Mouse (Mus musculus) heart, embryonic 11.5 days (tissue): ENCODE measurements around the gene Atg7. TPM values are rescaled to one million over a fixed set of nuclear protein-coding genes. Genes with fewer than 3 reads are reported as not detected.

Experiments used
- ATAC-seq: fragments of 200-750 bp; cut with Nextera tagmentation; replicated peaks from 2 replicates; pipeline ENCODE4 v1.8.0; 2017; ENCODE audit warnings: moderate library complexity; ENCODE audit not compliant: insufficient number of reproducible peaks, low FRiP score, low TSS enrichment
- H3K27ac ChIP-seq: fragments of 300-500 bp; sonication (generic); 2 replicates; pipeline ENCODE4 v1.5.1; 2014; ENCODE audit warnings: mild to moderate bottlenecking, low read depth, low read length
- H3K27me3 ChIP-seq: fragments of 300-500 bp; sonication (generic); 2 replicates; pipeline ENCODE4 v1.6.1; 2014; ENCODE audit warnings: mild to moderate bottlenecking, low read length, mixed read lengths; ENCODE audit not compliant: control insufficient read depth, insufficient read depth
- H3K36me3 ChIP-seq: fragments of 300-500 bp; sonication (generic); 2 replicates; pipeline ENCODE4 v1.6.1; 2014; ENCODE audit warnings: mild to moderate bottlenecking, low read length, moderate library complexity, mixed read lengths; ENCODE audit not compliant: control insufficient read depth, insufficient read depth
- H3K4me1 ChIP-seq: fragments of 300-500 bp; sonication (generic); 2 replicates; pipeline ENCODE4 v1.6.1; 2014; ENCODE audit warnings: low read length; ENCODE audit not compliant: control insufficient read depth, insufficient read depth
- H3K4me2 ChIP-seq: fragments of 300-500 bp; sonication (generic); 2 replicates; pipeline ENCODE4 v1.6.1; 2014; ENCODE audit warnings: mild to moderate bottlenecking, moderate library complexity
- H3K4me3 ChIP-seq: fragments of 300-500 bp; sonication (generic); 2 replicates; pipeline ENCODE4 v1.5.1; 2014; ENCODE audit warnings: low read depth, low read length
- H3K9ac ChIP-seq: fragments of 300-500 bp; sonication (generic); 2 replicates; pipeline ENCODE4 v1.6.1; 2014; ENCODE audit warnings: mild to moderate bottlenecking, low read depth, low read length, moderate library complexity
- H3K9me3 ChIP-seq: fragments of 300-500 bp; sonication (generic); replicated peaks from 2 replicates; pipeline ENCODE4 v1.6.1; 2016; ENCODE audit warnings: low read length; ENCODE audit not compliant: control insufficient read depth
- WGBS: fragments of 180-500 bp; shearing (Covaris S2); extraction: QIAGEN DNeasy Blood & Tissue Kit; methylation state at CpG from one replicate; pipeline ENCODE4 v1.1.7; 2014; ENCODE audit not compliant: insufficient replicate concordance; 5-methylcytosine and 5-hydroxymethylcytosine counted together
- polyA plus RNA-seq: library from polyadenylated mRNA; unstranded; fragments of >200 nt; fragmentation: Nextera tagmentation; extraction: Ambion mirVana; gene quantifications from 2 replicates; pipeline ENCODE4 v1.2.1, GENCODE M21; 2014

Atg7 gene
- polyA plus RNA-seq, 1 experiment from 2014 or later: 16.9 TPM

DNA sequence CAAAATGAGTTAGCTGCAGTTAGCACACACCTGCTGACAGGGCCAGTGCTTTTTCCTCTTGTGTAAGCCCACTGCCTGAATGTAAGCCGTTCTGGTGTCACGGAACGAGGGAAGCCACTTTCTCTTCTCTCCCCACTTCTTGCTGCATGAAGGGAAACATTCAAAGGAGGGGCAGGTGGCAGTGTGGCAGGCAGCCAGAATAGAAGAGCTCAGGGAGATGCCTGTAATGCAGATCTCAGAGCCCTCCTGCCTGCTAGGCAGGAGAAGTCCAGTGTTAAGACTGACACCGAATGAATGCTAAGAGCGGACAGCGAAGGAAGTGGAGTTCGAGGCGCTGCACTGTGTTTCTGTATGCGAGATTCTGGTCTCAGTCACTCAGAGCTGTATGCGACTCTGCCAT lies 49.8 kb downstream of the Atg7 start:
- 84% methylated on average over 10 of the region's 10 CpGs for WGBS
- Histone ChIP-seq H3K36me3 (no peaks in the 10 kb centered on the region), H3K27me3 (no peaks in the 10 kb centered on the region), H3K4me1 (peaks cover 31% of the 10 kb centered on the region), H3K9me3 (no peaks in the 10 kb centered on the region), H3K4me3 (no peak overlapping the region), H3K27ac (no peak overlapping the region), H3K4me2 (no peak overlapping the region), H3K9ac (no peak overlapping the region)
- no peak for ATAC-seq

DNA sequence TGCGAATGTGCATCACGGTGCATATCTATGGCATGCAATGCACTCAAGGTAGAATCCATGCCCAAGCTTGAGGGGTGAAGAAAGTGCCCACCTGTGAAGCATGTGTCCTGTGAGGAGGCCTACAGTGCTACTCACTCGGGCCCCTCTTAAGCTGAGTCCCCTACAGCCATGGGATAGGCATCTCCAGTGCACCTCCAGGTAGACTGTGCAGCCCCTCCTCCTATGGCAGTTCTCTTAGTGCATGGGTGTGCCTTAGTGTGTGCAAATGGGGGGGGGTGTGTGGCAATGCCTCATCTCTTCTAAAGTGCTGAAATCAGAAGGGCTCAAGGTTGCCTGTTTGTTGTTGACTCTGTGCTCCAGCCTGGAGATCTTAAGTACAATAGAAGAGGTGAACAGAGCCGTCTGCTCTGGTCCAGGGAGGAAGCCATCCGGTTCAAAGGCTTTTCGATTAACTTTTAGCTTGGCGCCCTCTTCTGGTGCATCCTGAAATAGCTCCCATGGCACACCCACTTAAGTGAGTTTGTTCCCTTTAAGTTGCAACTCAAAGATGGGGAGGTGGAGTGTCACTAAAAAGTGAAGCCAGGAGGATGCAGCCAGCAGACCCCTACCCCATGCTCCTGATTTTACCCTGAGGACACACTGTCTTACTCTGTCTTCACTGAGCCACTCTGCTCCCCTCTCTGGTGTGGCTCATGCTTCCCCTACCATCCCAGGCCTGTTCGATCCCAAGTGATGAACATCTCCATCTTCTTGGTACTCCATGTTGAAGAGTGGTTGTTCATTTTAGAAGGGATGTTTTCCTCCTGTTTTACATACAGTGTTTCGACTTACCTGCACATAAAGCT lies 55.0 kb downstream of the Atg7 start:
- Histone ChIP-seq H3K4me1 (no peaks in the 10 kb centered on the region), H3K4me2 (no peak overlapping the region), H3K9me3 (no peaks in the 10 kb centered on the region), H3K36me3 (no peaks in the 10 kb centered on the region), H3K4me3 (no peak overlapping the region), H3K9ac (no peak overlapping the region), H3K27ac (no peak overlapping the region), H3K27me3 (no peaks in the 10 kb centered on the region)
- 45% methylated on average over 9 of the region's 9 CpGs for WGBS
- ATAC-seq: no peak

DNA sequence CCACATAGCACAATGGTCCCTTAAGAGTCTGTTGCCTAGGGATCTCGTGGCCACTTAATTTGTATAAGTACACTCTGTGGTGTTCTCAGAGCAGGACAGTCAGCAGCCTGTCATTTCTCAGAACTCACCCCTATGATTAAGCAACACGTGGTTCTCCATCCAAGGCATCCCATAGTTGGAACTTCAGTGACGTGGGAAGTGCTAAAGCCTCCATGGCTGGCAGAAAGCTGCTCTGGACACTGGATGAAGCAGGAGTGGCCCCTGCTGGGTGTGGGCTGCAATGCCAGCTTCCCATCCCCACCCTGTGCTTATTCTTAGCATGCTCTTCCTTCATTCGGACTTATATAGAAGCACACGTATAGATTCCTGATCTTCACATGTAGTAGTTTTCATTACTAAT lies 55.7 kb downstream of the Atg7 start:
- no peak overlapping the region for H3K4me3 ChIP-seq
- no peak for ATAC-seq
- H3K9ac ChIP-seq: no peak overlapping the region
- no peak overlapping the region for H3K27ac ChIP-seq
- no peaks in the 10 kb centered on the region for H3K27me3 ChIP-seq
- 58% methylated on average over 5 of the region's 5 CpGs for WGBS
- H3K9me3 ChIP-seq: no peaks in the 10 kb centered on the region
- H3K4me2 ChIP-seq: no peak overlapping the region
- H3K4me1 ChIP-seq: no peaks in the 10 kb centered on the region
- no peaks in the 10 kb centered on the region for H3K36me3 ChIP-seq

DNA sequence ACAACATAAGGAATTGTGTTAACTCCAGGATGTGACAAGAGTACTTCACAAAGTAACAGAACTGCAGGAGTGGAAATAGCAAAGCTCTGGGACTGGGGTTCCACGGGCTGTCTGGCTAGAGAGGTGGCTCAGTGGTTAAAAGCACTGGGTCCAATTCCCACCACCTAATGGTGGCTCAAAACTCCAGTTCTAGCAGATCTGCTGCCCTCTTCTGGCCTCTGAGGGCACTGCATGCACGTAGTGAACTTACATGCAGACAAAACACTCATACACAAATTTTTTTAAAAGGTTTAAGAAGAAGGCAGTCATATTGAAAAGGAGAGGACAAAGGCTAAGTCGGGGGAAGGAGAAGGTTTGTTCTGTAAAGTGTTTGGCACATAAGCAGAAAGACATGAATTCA lies 57.8 kb downstream of the Atg7 start:
- ATAC-seq: no peak
- 71% methylated on average over 3 of the region's 3 CpGs for WGBS
- no peaks in the 10 kb centered on the region for H3K9me3 ChIP-seq
- H3K4me1 ChIP-seq: no peaks in the 10 kb centered on the region
- H3K36me3 ChIP-seq: no peaks in the 10 kb centered on the region
- no peaks in the 10 kb centered on the region for H3K27me3 ChIP-seq
- no peak overlapping the region for H3K4me2 ChIP-seq
- no peak overlapping the region for H3K9ac ChIP-seq
- no peak overlapping the region for H3K27ac ChIP-seq
- H3K4me3 ChIP-seq: no peak overlapping the region

DNA sequence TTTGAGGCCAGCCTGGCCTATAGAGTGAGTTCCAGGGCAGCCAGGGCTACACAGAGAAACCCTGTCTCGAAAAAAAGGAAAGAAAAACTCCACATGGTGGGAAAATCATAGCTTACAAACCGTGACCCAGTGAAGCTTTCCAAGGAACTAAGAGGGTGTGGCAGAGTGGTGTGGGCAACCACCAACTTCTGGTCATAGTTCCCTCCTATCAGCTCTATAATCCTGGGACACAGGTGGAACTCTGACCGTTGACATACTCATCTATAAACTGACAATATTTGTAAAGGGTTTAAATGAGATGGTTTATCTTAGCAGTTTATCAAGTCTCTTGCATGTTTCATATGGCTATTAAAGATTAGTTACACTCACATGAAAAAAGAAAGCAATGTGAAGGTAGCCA lies 64.1 kb downstream of the Atg7 start:
- WGBS: 73% methylated on average over 3 of the region's 3 CpGs

DNA sequence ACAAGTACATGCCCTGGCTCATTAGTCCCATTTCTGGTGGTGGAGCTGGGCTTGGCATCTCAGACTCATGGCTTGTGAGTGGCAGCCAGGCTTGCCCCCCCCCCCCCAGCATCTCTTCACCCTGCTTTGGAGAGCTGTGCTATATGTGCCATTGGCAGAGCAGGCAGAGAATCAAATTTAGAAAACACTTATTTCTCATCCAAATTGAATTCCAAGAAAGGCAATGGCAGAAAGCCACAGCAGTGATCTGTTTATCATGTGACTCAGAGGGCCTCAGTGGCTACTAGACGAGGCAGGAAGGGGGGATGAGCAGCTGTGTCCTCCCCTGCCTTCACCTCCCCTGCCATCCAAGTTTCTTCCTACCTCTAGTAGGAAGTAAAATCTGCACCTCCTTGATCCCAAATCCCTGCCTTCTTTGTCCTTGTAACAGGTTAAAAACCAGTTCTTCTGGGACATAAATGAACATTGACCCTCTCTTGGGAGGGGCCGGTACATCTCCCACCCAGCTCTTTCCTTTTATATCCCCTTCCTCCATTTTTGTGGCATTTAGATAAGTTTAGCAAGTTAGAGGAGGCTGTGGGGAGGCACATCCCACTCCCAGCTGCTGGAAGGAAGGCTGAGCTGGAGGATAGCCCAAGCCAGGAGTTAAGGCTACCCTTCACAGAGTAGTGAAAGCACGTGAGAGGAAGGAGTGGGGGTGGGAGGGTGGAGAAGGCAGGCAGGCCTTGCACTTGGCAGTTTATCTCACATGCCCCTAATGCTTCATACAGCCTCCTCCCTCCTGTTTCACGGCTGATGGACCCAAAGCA lies 69.5 kb downstream of the Atg7 start:
- peaks cover 33% of the 10 kb centered on the region for H3K4me1 ChIP-seq
- WGBS: 39% methylated on average over 4 of the region's 4 CpGs
- ATAC-seq: no peak
- no peaks in the 10 kb centered on the region for H3K27me3 ChIP-seq
- H3K4me2 ChIP-seq: no peak overlapping the region
- no peak overlapping the region for H3K9ac ChIP-seq
- H3K36me3 ChIP-seq: no peaks in the 10 kb centered on the region
- H3K4me3 ChIP-seq: no peak overlapping the region
- H3K27ac ChIP-seq: no peak overlapping the region
- no peaks in the 10 kb centered on the region for H3K9me3 ChIP-seq

More for the DNA sequence above, 64.1 kb downstream of the Atg7 start:
- Histone ChIP-seq H3K9ac (no peak overlapping the region), H3K9me3 (no peaks in the 10 kb centered on the region), H3K4me1 (peaks cover 17% of the 10 kb centered on the region; the same call in 1 of the 2 replicates), H3K4me3 (no peak overlapping the region), H3K27me3 (no peaks in the 10 kb centered on the region), H3K36me3 (no peaks in the 10 kb centered on the region), H3K4me2 (no peak overlapping the region), H3K27ac (no peak overlapping the region)
- ATAC-seq: no peak

DNA sequence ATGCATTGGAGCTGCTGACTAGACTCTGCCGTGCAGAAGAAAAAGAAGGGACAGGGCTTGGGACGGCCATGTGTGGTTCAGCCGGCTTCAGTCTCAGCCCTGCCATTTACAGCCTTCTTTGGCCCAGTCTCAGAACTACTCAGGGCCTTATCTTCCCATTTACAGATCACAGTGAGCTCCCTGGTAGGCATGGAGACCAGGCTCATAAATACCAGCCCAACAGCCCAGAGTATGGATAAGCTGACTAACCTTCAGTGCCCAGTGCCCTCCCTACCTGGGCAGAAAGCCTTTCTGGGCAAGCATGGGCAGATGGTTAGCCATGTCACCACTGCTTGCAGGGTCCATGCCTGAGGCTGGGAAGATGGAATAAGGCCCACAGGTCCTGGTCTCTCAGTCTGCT lies 70.6 kb downstream of the Atg7 start:
- no peak overlapping the region for H3K27ac ChIP-seq
- H3K4me2 ChIP-seq: no peak overlapping the region
- peaks cover 32% of the 10 kb centered on the region for H3K4me1 ChIP-seq
- H3K27me3 ChIP-seq: no peaks in the 10 kb centered on the region
- ATAC-seq: no peak
- no peak overlapping the region for H3K4me3 ChIP-seq
- H3K36me3 ChIP-seq: no peaks in the 10 kb centered on the region
- WGBS: 63% methylated on average over 3 of the region's 3 CpGs
- H3K9me3 ChIP-seq: no peaks in the 10 kb centered on the region
- H3K9ac ChIP-seq: no peak overlapping the region

DNA sequence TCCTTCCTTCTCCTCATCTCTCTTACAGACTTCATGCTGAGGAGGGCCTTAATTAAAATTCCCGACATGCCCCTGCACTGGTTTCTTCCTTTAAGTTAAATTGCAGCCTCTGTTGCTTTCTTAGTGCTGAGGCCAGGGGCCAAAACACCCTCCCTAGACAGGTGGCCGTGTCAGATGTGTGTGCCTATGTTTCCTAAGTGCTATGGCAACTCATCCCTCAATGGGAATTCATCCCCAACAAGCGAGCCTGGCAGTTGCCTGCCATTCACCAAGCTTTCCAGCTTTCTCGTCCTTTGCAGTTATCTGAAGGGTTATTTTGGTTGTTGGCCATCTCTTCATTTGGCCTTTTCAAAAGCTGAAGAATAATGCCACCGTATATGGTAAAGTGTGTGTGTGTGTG lies 71.8 kb downstream of the Atg7 start:
- Histone ChIP-seq H3K36me3 (no peaks in the 10 kb centered on the region), H3K9ac (no peak overlapping the region), H3K27ac (no peak overlapping the region), H3K4me2 (no peak overlapping the region), H3K27me3 (no peaks in the 10 kb centered on the region), H3K4me1 (peaks cover 37% of the 10 kb centered on the region), H3K4me3 (no peak overlapping the region), H3K9me3 (no peaks in the 10 kb centered on the region)
- ATAC-seq: no peak
- WGBS: 37% methylated on average over 5 of the region's 5 CpGs
